Mouse (Mus musculus) heart, adult 2 months (tissue): ENCODE measurements at regions not wholly inside any gene's neighbourhood (a gene's known extent, or its start where the extent isn't known, plus 50 kb on each side); places are given as distances from the start of the nearest gene placed in this dataset.
A peak's percentile ranks its signal among the peaks of the same experiment; 100 is the strongest.

ENCODE experiments used
- DNase-seq, 2 experiments: peaks; one replicate each; pipeline ENCODE4 v3.0.0; 2021
- H3K27ac ChIP-seq: fragments of 200-600 bp; 2 replicates; pipeline ENCODE4 v1.8.1; 2022
- H3K27me3 ChIP-seq: fragments of 200-500 bp; 2 replicates; pipeline ENCODE4 v1.6.1; 2012; ENCODE audit warnings: mild to moderate bottlenecking, low read length, inconsistent platforms, mixed read lengths; ENCODE audit not compliant: control insufficient read depth, insufficient read depth
- H3K36me3 ChIP-seq: fragments of 200-500 bp; 2 replicates; pipeline ENCODE4 v1.6.1; 2012; ENCODE audit warnings: low read length, inconsistent platforms; ENCODE audit not compliant: control insufficient read depth, insufficient read depth
- H3K4me1 ChIP-seq: fragments of 200-500 bp; 2 replicates; pipeline ENCODE4 v1.6.1; 2011; ENCODE audit warnings: low read length; ENCODE audit not compliant: control insufficient read depth, insufficient read depth
- H3K4me3 ChIP-seq: fragments of 200-600 bp; 2 replicates; pipeline ENCODE4 v1.8.1; 2022
- H3K79me2 ChIP-seq: fragments of 200-500 bp; replicated peaks from 2 replicates; pipeline ENCODE4 v1.6.1; 2012; ENCODE audit warnings: mild to moderate bottlenecking, inconsistent platforms, low read length, moderate library complexity, mixed read lengths; ENCODE audit not compliant: control insufficient read depth, insufficient read depth
- H3K9ac ChIP-seq: fragments of 200-500 bp; 2 replicates; pipeline ENCODE4 v1.6.1; 2012; ENCODE audit warnings: low read depth, mild to moderate bottlenecking, control low read depth, inconsistent platforms, low read length, mixed read lengths
- CTCF ChIP-seq: fragments of 200-600 bp; IDR thresholded peaks from 2 replicates; pipeline ENCODE4 v1.8.1; 2022; ENCODE audit warnings: antibody characterized with exemption, mild to moderate bottlenecking, moderate library complexity
- EP300 ChIP-seq: fragments of 200-500 bp; IDR thresholded peaks from 2 replicates; pipeline ENCODE4 v1.6.1; 2011; ENCODE audit warnings: low read depth, low read length, control low read depth; ENCODE audit not compliant: insufficient read depth
- POLR2A ChIP-seq: fragments of 200-500 bp; IDR thresholded peaks from 2 replicates; pipeline ENCODE4 v1.6.1; 2011; ENCODE audit warnings: mild to moderate bottlenecking, low read depth, low read length, control low read depth; ENCODE audit not compliant: insufficient read depth
- WGBS: fragments of 180-500 bp; shearing (Covaris S2); methylation state at CpG from one replicate; pipeline ENCODE4 v1.1.7; 2018; 5-methylcytosine and 5-hydroxymethylcytosine counted together
- intact Hi-C: fragments of 180-260 bp; cut with DNase I; formaldehyde crosslinking; loops from one replicate; pipeline ENCODE4 v1.15.1; 2025

DNA sequence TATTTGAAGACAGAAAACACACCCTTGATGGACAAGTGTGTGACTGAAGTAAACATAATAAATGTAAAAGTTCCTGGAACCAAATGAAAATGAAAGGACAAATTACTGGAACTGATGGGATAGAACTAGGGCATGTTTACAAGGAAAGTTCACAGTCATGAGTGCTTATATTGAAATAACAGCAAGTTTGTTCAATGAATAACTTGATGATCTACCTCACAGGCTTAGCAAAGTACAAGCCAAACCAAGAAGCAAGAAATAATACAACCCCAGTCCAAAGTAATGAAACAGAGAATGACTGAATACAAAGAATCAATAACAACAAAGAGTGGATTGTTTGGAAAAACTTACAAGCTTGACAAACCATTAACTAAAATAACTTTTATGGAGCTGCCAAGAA is 56.2 kb downstream of the Gm379 start:
- TF ChIP-seq EP300: no peak
- no peak for TF ChIP-seq POLR2A
- TF ChIP-seq CTCF: no peak
- Histone ChIP-seq H3K27me3 (no peaks in the 10 kb centered on the region), H3K4me1 (no peaks in the 10 kb centered on the region), H3K36me3 (no peaks in the 10 kb centered on the region), H3K27ac (no peak overlapping the region), H3K9ac (no peak overlapping the region), H3K79me2 (no peaks in the 10 kb centered on the region), H3K4me3 (no peak overlapping the region)
- intact Hi-C loops: no loop called here
- DNase-seq: no peak

DNA sequence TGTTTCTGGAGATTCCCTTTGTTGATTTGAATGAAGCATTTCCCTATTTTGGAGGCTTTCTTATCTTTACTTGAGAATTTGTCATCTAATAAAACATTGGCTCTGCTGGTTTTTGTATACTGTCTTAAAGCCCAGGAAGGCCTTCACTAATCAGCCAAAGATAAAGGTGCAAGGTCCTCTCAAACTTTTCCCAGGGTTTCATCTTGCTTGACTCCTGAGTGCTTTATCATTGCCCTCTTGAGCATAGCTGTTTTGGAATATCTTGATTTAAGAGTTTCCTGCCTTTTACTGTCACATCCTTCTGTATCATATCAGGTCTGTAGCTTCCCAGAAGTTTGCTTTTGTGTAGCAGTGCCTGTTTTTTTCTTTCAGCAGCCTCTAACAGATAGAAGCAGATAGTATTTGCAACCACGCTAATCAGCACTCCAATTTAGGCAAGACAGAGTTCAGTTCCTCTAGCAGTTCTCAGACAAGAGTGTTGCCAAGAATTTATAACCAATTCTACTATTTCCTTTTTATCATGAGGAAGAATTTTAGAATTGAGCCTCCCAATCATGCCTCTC is 64.7 kb downstream of the Gm379 start:
- no peaks in the 10 kb centered on the region for H3K27me3 ChIP-seq
- H3K27ac ChIP-seq: no peak overlapping the region
- no peak for DNase-seq
- no peaks in the 10 kb centered on the region for H3K4me1 ChIP-seq
- no peak overlapping the region for H3K9ac ChIP-seq
- TF ChIP-seq EP300 (no peak), CTCF (no peak), POLR2A (no peak)
- WGBS: 61% methylated on average over 1 of the region's 1 CpGs
- H3K36me3 ChIP-seq: no peaks in the 10 kb centered on the region
- H3K4me3 ChIP-seq: no peak overlapping the region
- no peaks in the 10 kb centered on the region for H3K79me2 ChIP-seq
- intact Hi-C loops: no loop called here

DNA sequence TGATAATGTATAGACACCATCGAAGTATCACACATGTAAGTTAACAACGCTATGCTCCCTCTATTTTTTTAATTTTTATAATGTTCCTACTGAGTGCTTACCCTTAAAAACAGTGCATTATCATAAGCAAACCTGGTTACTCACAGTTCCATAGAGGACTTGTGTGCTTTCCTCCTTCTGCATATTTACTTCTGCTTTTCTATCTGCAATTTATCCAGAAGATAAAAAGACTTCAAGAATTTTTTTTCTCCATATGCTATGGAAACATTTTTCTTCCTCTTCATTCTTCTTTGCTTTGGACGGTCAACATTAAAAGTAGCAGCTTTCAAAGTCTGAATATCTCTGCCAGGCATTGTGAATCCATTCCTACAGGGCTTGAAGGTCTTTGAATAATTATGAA is 102.7 kb downstream of the Gm379 start:
- H3K79me2 ChIP-seq: no peaks in the 10 kb centered on the region
- H3K4me3 ChIP-seq: no peak overlapping the region
- H3K27me3 ChIP-seq: no peaks in the 10 kb centered on the region
- no peak overlapping the region for H3K27ac ChIP-seq
- H3K4me1 ChIP-seq: no peaks in the 10 kb centered on the region
- DNase-seq: no peak
- no peak overlapping the region for H3K9ac ChIP-seq
- TF ChIP-seq POLR2A (no peak), EP300 (no peak), CTCF (no peak)
- intact Hi-C loops: no loop called here
- WGBS: 64% methylated on average over 3 of the region's 3 CpGs
- H3K36me3 ChIP-seq: no peaks in the 10 kb centered on the region

GRCm38 (mm10) chrX:108543149-108543548 is 121.5 kb downstream of the Gm379 start:
- TF ChIP-seq CTCF (peak; percentile 6; the same call in 1 of the 2 replicates), POLR2A (no peak)
- DNase-seq: no peak
- 44% methylated on average over 2 of the region's 2 CpGs for WGBS

GRCm38 (mm10) chrX:108541410-108541809 is 123.3 kb downstream of the Gm379 start:
- no peak overlapping the region for H3K9ac ChIP-seq
- no peaks in the 10 kb centered on the region for H3K27me3 ChIP-seq
- H3K36me3 ChIP-seq: no peaks in the 10 kb centered on the region
- H3K4me1 ChIP-seq: no peaks in the 10 kb centered on the region
- intact Hi-C loops: no loop called here
- TF ChIP-seq EP300 (no peak), CTCF (no peak), POLR2A (no peak)
- WGBS: 67% methylated on average over 2 of the region's 2 CpGs
- no peak for DNase-seq
- no peak overlapping the region for H3K4me3 ChIP-seq
- H3K79me2 ChIP-seq: no peaks in the 10 kb centered on the region
- H3K27ac ChIP-seq: no peak overlapping the region

More at GRCm38 (mm10) chrX:108543149-108543548, 121.5 kb downstream of the Gm379 start:
- no peaks in the 10 kb centered on the region for H3K4me1 ChIP-seq
- no peaks in the 10 kb centered on the region for H3K36me3 ChIP-seq
- H3K9ac ChIP-seq: no peak overlapping the region
- H3K4me3 ChIP-seq: no peak overlapping the region
- H3K79me2 ChIP-seq: no peaks in the 10 kb centered on the region
- H3K27ac ChIP-seq: no peak overlapping the region
- intact Hi-C loops: no loop called here
- H3K27me3 ChIP-seq: no peaks in the 10 kb centered on the region

DNA sequence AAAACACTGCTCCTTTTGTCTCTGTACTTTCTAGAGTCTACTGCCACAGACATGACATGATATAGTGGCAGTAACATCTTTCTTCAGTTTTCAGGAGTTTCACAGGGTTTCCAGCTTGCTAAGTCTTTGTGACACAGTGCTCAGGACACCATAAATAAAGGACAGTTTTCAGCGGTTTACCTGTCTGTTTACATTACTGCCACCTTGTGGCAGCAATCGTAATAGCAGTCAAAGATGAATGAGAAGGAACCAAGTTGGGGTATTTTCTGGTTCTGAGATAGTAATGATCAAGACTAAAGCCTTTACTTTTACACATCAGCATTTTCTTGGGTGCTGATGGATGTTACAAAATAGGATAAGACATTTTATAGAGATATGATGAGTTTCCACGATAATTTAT is 127.7 kb downstream of the Gm379 start:
- Histone ChIP-seq H3K9ac (no peak overlapping the region), H3K36me3 (no peaks in the 10 kb centered on the region), H3K27ac (no peak overlapping the region), H3K27me3 (no peaks in the 10 kb centered on the region), H3K4me3 (no peak overlapping the region), H3K79me2 (no peaks in the 10 kb centered on the region), H3K4me1 (no peaks in the 10 kb centered on the region)
- intact Hi-C loops: loop anchor here (2.0 kb wide), 1 partner anchor 720 kb away; the partner anchor contains the start of gene 2610002M06Rik
- WGBS: 7% methylated on average over 3 of the region's 3 CpGs
- peak in 1 of 2 experiments; percentile 1 for DNase-seq
- no peak for TF ChIP-seq EP300
- TF ChIP-seq CTCF: peak; percentile 92
